Mouse (Mus musculus) neural tube, embryonic 14.5 days (tissue): ENCODE measurements around the gene Gm49373. TPM values are rescaled to one million over a fixed set of nuclear protein-coding genes. Genes with fewer than 3 reads are reported as not detected.
A peak's percentile ranks its signal among the peaks of the same experiment; 100 is the strongest.

Source experiments
- ATAC-seq: fragments of 200-750 bp; cut with Nextera tagmentation; 2 replicates; pipeline ENCODE4 v1.8.0; 2017; ENCODE audit warnings: low read depth, mild to moderate bottlenecking, moderate TSS enrichment, moderate library complexity
- H3K27ac ChIP-seq: fragments of 300-500 bp; sonication (generic); 2 replicates; pipeline ENCODE4 v1.5.1; 2014; ENCODE audit warnings: low read depth, mild to moderate bottlenecking, control low read depth, low read length, moderate library complexity, mixed read lengths
- H3K27me3 ChIP-seq: fragments of 300-500 bp; sonication (generic); 2 replicates; pipeline ENCODE4 v1.6.1; 2014; ENCODE audit warnings: low read length; ENCODE audit not compliant: control insufficient read depth, insufficient read depth
- H3K36me3 ChIP-seq: fragments of 300-500 bp; sonication (generic); 2 replicates; pipeline ENCODE4 v1.6.1; 2014; ENCODE audit warnings: low read length, mixed read lengths; ENCODE audit not compliant: control insufficient read depth, insufficient read depth
- H3K4me1 ChIP-seq: fragments of 300-500 bp; sonication (generic); 2 replicates; pipeline ENCODE4 v1.6.1; 2014; ENCODE audit warnings: low read length; ENCODE audit not compliant: control insufficient read depth, insufficient read depth
- H3K4me2 ChIP-seq: fragments of 300-500 bp; sonication (generic); 2 replicates; pipeline ENCODE4 v1.6.1; 2014; ENCODE audit warnings: mild to moderate bottlenecking, low read depth, low read length, control low read depth
- H3K4me3 ChIP-seq: fragments of 300-500 bp; sonication (generic); 2 replicates; pipeline ENCODE4 v1.5.1; 2014; ENCODE audit warnings: low read depth, low read length, control low read depth, mixed read lengths
- H3K9ac ChIP-seq: fragments of 300-500 bp; sonication (generic); replicated peaks from 2 replicates; pipeline ENCODE4 v1.6.1; 2014; ENCODE audit warnings: low read depth, mild to moderate bottlenecking, control low read depth, low read length, mixed read lengths
- H3K9me3 ChIP-seq: fragments of 300-500 bp; sonication (generic); 2 replicates; pipeline ENCODE4 v1.6.1; 2016; ENCODE audit warnings: low read length; ENCODE audit not compliant: control insufficient read depth
- WGBS: fragments of 180-500 bp; shearing (Covaris S2); extraction: QIAGEN DNeasy Blood & Tissue Kit; methylation state at CpG from one replicate; pipeline ENCODE4 v1.1.7; 2014; 5-methylcytosine and 5-hydroxymethylcytosine counted together
- polyA plus RNA-seq: library from polyadenylated mRNA; unstranded; fragments of >200 nt; fragmentation: Nextera tagmentation; extraction: Ambion mirVana; gene quantifications from 2 replicates; pipeline ENCODE4 v1.2.1, GENCODE M21; 2014

The Gm49373 gene
- polyA plus RNA-seq, 1 experiment from 2014 or later: 1.7 TPM

DNA sequence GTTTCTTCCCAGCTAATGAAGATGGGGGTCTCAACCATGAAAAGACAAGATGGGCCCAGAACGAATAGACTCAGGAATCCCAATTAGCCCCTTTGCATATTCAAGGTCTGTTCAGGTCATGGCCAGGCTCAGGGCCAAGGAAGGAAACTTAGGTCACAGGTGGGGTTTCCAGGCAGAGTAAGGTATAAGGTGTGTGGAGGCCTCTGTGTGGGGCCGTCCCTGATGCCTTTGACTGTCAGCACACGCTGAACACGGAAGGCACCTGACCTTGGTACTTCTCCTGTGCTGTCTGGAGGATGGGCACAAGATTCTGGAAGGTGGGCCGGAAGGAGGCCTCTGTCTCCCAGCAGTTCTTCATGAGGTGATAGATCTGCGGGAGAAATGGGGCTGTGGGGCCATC is 31.9 kb upstream of the Gm49373 start:
- Histone ChIP-seq H3K27me3 (no peaks in the 10 kb centered on the region), H3K4me2 (no peak overlapping the region), H3K36me3 (no peaks in the 10 kb centered on the region), H3K27ac (no peak overlapping the region), H3K4me1 (no peaks in the 10 kb centered on the region), H3K4me3 (no peak overlapping the region), H3K9me3 (no peaks in the 10 kb centered on the region), H3K9ac (no peak overlapping the region)
- no peak for ATAC-seq
- WGBS: 84% methylated on average over 6 of the region's 6 CpGs

DNA sequence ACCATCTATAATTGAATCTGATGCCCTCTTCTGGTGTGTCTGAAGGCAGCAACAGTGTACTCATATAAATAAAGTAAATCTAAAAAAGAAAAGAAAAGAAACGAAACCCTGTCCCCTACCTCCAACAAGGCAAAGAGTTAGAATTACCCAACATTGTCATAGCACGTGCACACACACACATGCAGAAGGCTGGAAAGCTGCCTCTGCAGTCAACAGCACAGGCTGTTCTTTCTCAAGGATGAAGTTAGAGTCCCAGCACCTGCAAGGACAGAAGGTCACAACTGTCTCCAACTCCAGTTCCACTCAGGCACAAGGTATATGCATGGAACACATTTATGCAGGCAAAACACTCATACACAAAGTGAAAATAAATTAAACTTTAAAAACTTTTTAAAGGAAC is 29.2 kb upstream of the Gm49373 start:
- no peak overlapping the region for H3K4me3 ChIP-seq
- no peaks in the 10 kb centered on the region for H3K27me3 ChIP-seq
- H3K9ac ChIP-seq: no peak overlapping the region
- WGBS: 92% methylated on average over 2 of the region's 2 CpGs
- H3K4me2 ChIP-seq: no peak overlapping the region
- no peak for ATAC-seq
- H3K9me3 ChIP-seq: no peaks in the 10 kb centered on the region
- H3K4me1 ChIP-seq: no peaks in the 10 kb centered on the region
- no peak overlapping the region for H3K27ac ChIP-seq
- H3K36me3 ChIP-seq: no peaks in the 10 kb centered on the region

DNA sequence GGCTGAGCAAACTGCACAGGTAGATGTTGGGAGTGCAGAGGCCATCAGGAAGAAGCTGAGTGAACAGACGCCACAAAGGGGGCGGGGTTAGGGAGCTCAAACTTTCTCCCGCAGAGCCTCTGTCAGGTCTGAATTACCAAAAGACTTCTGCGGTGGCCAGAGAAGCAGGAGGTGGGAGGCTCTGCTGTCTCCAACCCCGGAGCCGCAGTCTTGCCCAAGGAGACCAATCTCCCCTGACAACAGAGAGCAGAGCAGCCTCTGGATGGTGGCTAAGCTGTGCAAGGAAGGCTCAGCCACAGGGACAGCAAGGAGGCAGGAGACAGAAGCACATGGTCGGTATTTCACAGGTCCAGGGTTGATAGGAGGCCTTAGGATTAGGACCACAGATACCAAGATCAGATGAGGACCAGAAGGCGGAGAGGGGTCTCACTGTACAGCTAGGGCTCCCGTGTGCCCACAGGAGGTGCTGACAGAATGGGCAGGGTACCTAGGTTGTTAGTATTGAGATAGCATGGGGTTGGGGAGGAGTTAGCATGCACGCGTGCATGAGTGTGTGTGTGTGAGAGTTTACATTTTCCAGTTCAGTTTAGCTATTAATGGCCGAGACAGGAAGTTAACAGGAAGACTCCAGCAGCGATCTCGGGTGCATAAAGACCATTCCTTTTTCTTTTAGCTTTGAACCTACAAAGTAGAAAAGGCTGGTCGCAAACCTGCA is 27.7 kb upstream of the Gm49373 start:
- Histone ChIP-seq H3K9ac (no peak overlapping the region), H3K27ac (no peak overlapping the region), H3K4me2 (no peak overlapping the region), H3K4me1 (no peaks in the 10 kb centered on the region), H3K4me3 (no peak overlapping the region), H3K27me3 (no peaks in the 10 kb centered on the region), H3K36me3 (no peaks in the 10 kb centered on the region), H3K9me3 (no peaks in the 10 kb centered on the region)
- ATAC-seq: no peak
- 53% methylated on average over 15 of the region's 15 CpGs for WGBS

DNA sequence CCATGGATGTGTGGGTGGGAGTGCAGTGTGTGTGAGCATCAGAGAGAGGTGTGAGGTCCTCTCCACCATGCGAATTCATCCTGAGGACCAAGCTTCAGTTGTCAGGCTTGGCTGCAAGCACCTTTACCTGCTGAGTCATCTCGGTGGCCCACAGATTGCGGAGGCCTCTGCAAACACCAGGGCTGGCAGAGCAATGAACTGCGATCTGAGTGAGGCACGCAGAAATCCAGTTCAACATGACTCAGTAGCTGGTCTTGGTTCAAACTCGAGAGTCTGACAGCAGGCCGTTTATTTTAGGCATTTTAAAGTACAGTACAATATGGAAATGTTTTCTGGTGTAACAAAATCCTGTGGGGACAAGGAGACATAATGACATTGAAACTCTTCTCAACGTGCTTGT is 24.9 kb upstream of the Gm49373 start:
- no peak overlapping the region for H3K4me3 ChIP-seq
- H3K36me3 ChIP-seq: no peaks in the 10 kb centered on the region
- no peak overlapping the region for H3K9ac ChIP-seq
- no peaks in the 10 kb centered on the region for H3K27me3 ChIP-seq
- H3K4me1 ChIP-seq: no peaks in the 10 kb centered on the region
- no peaks in the 10 kb centered on the region for H3K9me3 ChIP-seq
- no peak for ATAC-seq
- WGBS: 89% methylated on average over 8 of the region's 8 CpGs
- H3K4me2 ChIP-seq: no peak overlapping the region
- no peak overlapping the region for H3K27ac ChIP-seq

DNA sequence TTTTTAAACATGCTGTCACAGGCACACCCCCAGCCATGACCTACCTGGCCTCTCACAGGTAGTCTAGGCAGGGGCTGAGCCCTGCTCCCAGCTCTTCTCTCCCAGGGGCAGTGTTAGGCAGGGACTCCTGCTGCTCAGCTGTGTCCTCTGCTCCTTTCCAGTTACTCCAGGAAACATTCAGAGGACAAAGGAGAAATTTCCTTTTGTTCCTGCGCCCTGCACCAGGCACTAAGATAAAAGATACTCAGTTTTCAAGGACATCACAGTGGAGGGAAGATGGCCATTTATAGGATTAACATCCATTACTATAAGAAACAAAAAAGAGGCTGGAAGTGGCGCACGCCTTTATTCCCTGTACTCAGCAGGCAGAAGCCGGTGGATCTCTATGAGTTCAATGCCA is 23.1 kb upstream of the Gm49373 start:
- Histone ChIP-seq H3K9ac (no peak overlapping the region), H3K36me3 (no peaks in the 10 kb centered on the region), H3K27ac (no peak overlapping the region), H3K4me1 (peaks cover under 1% of the 10 kb centered on the region), H3K27me3 (no peaks in the 10 kb centered on the region), H3K4me3 (no peak overlapping the region), H3K9me3 (no peaks in the 10 kb centered on the region), H3K4me2 (no peak overlapping the region)
- no peak for ATAC-seq
- WGBS: 85% methylated on average over 4 of the region's 4 CpGs

DNA sequence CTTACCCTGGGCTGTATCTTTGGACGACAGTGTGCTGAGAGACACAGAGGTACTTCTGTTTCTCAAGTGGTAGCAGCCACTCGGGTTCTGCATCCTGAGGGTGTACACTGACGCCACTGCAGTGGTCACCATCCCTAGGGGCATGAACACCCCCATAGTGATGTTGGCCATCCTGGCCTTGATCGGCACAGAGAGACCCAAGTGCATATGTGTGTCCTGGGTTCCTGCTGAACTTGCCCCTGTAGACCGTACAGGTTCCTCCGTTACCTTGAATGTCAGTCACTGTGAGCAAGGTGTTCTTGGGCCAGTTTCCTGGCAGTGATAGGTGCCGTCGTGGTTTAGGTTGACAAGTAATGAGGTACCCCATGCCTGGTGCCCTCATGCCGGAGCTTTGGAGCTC is 20.5 kb upstream of the Gm49373 start:
- WGBS: 93% methylated on average over 9 of the region's 9 CpGs
- no peak for ATAC-seq
- H3K9me3 ChIP-seq: no peaks in the 10 kb centered on the region
- no peak overlapping the region for H3K4me3 ChIP-seq
- H3K27ac ChIP-seq: no peak overlapping the region
- no peak overlapping the region for H3K4me2 ChIP-seq
- H3K36me3 ChIP-seq: peaks cover 8% of the 10 kb centered on the region
- H3K4me1 ChIP-seq: peaks cover 15% of the 10 kb centered on the region
- no peak overlapping the region for H3K9ac ChIP-seq
- H3K27me3 ChIP-seq: no peaks in the 10 kb centered on the region

DNA sequence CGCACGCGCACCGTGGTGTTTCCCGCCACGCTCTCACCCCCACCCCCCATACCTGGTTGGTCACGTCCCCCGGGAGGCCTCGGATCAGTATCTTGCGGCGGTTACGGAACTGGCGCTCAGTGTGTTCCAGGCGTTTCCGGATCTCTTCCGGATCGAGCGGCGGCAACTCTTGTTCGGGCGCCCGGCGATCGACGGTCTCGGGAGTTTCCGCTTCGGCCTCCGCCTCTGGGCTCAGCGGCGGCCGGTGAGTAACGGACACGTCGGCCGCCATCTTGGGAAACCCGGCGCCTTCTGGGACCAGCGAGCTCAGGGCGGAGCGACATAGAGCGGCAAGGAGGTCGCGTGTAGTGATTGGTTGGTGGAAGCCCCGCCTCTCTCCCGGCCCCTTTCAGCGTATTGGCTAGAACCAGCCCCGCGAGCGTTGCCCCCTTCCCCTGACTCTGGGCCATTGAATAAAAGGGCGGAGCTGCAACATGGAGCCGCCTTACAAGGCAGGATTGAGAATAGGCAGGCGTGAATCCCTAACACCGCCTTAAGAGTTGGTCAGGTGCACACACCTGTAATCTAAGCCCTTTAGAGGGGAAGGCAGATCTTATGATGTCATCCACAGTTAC is 18.9 kb upstream of the Gm49373 start, which contains the start of the genes Gm38431 and Raver1:
TSS of gene Gm38431 (minus strand) at position 291 of the 614 bp plus-strand sequence.
TSS of gene Raver1 (minus strand) at position 302 of the 614 bp plus-strand sequence.
- Histone ChIP-seq H3K9ac (peak within 1 kb of the TSS; percentile 74), H3K27ac (peak within 1 kb of the TSS; percentile 88), H3K9me3 (no peaks in the 10 kb centered on the region), H3K36me3 (peaks cover 17% of the 10 kb centered on the region), H3K4me3 (peak within 1 kb of the TSS; percentile 68), H3K27me3 (no peaks in the 10 kb centered on the region), H3K4me1 (peaks cover 15% of the 10 kb centered on the region), H3K4me2 (peak within 1 kb of the TSS; percentile 85)
- WGBS: under 1% methylated on average over 54 of the region's 54 CpGs
- peak; percentile 99 for ATAC-seq

DNA sequence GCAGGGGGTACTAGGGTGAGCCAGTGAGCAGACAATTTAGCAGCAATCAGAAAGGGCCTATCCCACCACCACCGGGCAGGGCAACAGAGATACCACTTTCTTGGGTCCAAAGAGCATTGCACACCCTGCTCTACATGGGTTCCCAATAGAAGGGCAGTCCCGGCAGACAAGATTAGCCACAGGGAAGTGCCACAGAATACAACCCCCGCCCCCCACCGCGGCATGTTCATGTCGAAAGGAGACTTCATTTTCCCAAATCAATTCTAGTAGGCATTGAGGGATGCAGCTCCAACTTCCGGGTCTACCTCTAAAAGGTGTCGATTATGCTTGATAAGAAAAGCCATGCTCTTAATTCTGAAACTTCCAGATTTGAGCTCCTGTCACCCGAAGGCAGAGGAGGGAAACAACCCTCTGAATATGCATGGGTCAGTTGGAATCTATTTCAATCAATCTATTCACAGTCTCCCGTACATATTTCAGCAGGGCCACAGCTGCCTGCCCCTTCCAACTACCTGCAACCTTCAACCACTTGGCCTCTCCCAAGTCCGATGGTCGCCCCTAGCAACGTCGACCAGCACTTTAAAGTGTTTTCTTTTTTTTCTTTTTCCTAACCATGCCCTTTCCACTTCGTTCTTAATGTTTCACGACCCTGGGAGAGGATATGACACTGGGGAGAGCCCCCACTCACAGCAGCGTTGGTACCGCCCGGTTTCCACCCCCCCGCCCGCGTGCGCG is 18.2 kb upstream of the Gm49373 start:
- Histone ChIP-seq H3K36me3 (peaks cover 24% of the 10 kb centered on the region), H3K4me3 (peak overlapping the region; percentile 68), H3K27me3 (no peaks in the 10 kb centered on the region), H3K9me3 (no peaks in the 10 kb centered on the region), H3K4me2 (peak overlapping the region; percentile 85), H3K4me1 (peaks cover 15% of the 10 kb centered on the region), H3K9ac (peak overlapping the region; percentile 74), H3K27ac (peak overlapping the region; percentile 88)
- no peak; the same call in 1 of the 2 replicates for ATAC-seq
- 4% methylated on average over 24 of the region's 24 CpGs for WGBS

DNA sequence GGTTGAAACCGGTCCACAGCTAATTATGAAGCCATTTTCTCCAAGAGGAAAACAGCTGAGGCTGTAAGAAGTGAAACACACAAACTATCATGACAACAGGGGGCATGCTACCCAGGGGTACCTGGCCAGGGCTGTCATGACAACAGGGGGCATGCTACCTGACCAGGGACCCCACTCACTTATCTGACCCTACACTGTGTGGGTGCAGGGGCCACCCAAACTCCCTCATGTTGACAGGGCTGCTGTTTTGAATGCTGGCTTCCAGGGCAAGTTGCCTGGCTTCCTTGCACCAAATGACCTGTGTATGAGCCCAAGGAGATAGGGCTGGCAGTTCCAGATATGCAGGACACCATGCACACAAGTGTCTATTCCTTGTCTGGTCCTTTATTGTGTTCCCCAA is 17.6 kb upstream of the Gm49373 start:
- H3K27me3 ChIP-seq: no peaks in the 10 kb centered on the region

More for the DNA sequence above, 17.6 kb upstream of the Gm49373 start:
- no peaks in the 10 kb centered on the region for H3K9me3 ChIP-seq
- H3K4me2 ChIP-seq: peak overlapping the region; percentile 85
- H3K36me3 ChIP-seq: peaks cover 29% of the 10 kb centered on the region
- ATAC-seq: no peak
- H3K9ac ChIP-seq: peak overlapping the region; percentile 74
- H3K4me1 ChIP-seq: peaks cover 15% of the 10 kb centered on the region
- H3K27ac ChIP-seq: no peak overlapping the region
- H3K4me3 ChIP-seq: peak overlapping the region; percentile 68
- 91% methylated on average over 1 of the region's 1 CpGs for WGBS
